Mouse (Mus musculus) heart, embryonic 11.5 days (tissue): ENCODE data around the gene Ralbp1. TPM values are rescaled to one million over a fixed set of nuclear protein-coding genes. Genes with fewer than 3 reads are reported as not detected.

Experiments used
- ATAC-seq: fragments of 200-750 bp; cut with Nextera tagmentation; replicated peaks from 2 replicates; pipeline ENCODE4 v1.8.0; 2017; ENCODE audit warnings: moderate library complexity; ENCODE audit not compliant: insufficient number of reproducible peaks, low FRiP score, low TSS enrichment
- H3K27ac ChIP-seq: fragments of 300-500 bp; sonication (generic); 2 replicates; pipeline ENCODE4 v1.5.1; 2014; ENCODE audit warnings: mild to moderate bottlenecking, low read depth, low read length
- H3K27me3 ChIP-seq: fragments of 300-500 bp; sonication (generic); 2 replicates; pipeline ENCODE4 v1.6.1; 2014; ENCODE audit warnings: mild to moderate bottlenecking, low read length, mixed read lengths; ENCODE audit not compliant: control insufficient read depth, insufficient read depth
- H3K36me3 ChIP-seq: fragments of 300-500 bp; sonication (generic); 2 replicates; pipeline ENCODE4 v1.6.1; 2014; ENCODE audit warnings: mild to moderate bottlenecking, low read length, moderate library complexity, mixed read lengths; ENCODE audit not compliant: control insufficient read depth, insufficient read depth
- H3K4me1 ChIP-seq: fragments of 300-500 bp; sonication (generic); 2 replicates; pipeline ENCODE4 v1.6.1; 2014; ENCODE audit warnings: low read length; ENCODE audit not compliant: control insufficient read depth, insufficient read depth
- H3K4me2 ChIP-seq: fragments of 300-500 bp; sonication (generic); 2 replicates; pipeline ENCODE4 v1.6.1; 2014; ENCODE audit warnings: mild to moderate bottlenecking, moderate library complexity
- H3K4me3 ChIP-seq: fragments of 300-500 bp; sonication (generic); 2 replicates; pipeline ENCODE4 v1.5.1; 2014; ENCODE audit warnings: low read depth, low read length
- H3K9ac ChIP-seq: fragments of 300-500 bp; sonication (generic); 2 replicates; pipeline ENCODE4 v1.6.1; 2014; ENCODE audit warnings: mild to moderate bottlenecking, low read depth, low read length, moderate library complexity
- H3K9me3 ChIP-seq: fragments of 300-500 bp; sonication (generic); replicated peaks from 2 replicates; pipeline ENCODE4 v1.6.1; 2016; ENCODE audit warnings: low read length; ENCODE audit not compliant: control insufficient read depth
- WGBS: fragments of 180-500 bp; shearing (Covaris S2); extraction: QIAGEN DNeasy Blood & Tissue Kit; methylation state at CpG from one replicate; pipeline ENCODE4 v1.1.7; 2014; ENCODE audit not compliant: insufficient replicate concordance; 5-methylcytosine and 5-hydroxymethylcytosine counted together
- polyA plus RNA-seq: library from polyadenylated mRNA; unstranded; fragments of >200 nt; fragmentation: Nextera tagmentation; extraction: Ambion mirVana; gene quantifications from 2 replicates; pipeline ENCODE4 v1.2.1, GENCODE M21; 2014

Ralbp1 gene
- polyA plus RNA-seq, 1 experiment from 2014 or later, result 47.5 TPM

DNA sequence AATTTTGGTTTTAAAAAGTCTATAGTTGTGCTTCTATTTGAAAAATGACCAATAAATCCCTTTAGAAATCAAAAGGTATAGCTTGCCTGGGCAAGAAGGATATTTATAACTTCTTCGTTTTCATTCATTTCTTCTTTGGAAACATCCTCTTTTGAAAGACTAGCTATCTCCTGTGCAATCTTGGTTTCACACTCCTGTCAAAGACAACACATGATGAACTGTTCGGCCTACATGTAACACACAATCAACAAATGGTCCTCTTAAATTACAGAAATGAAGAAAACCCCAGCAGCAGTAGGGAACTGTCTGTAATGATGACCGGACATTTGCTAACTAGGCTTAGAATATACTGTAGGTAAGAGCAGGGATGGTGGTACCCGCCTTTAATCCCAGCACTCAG is 31.6 kb downstream of the Ralbp1 start:
- 90% methylated on average over 4 of the region's 4 CpGs for WGBS
- Histone ChIP-seq H3K36me3 (peaks cover 13% of the 10 kb centered on the region), H3K4me1 (peaks cover 12% of the 10 kb centered on the region; the same call in 1 of the 2 replicates), H3K9ac (no peak overlapping the region), H3K4me3 (no peak overlapping the region), H3K4me2 (no peak overlapping the region), H3K27ac (no peak overlapping the region), H3K27me3 (no peaks in the 10 kb centered on the region), H3K9me3 (no peaks in the 10 kb centered on the region)
- no peak for ATAC-seq

DNA sequence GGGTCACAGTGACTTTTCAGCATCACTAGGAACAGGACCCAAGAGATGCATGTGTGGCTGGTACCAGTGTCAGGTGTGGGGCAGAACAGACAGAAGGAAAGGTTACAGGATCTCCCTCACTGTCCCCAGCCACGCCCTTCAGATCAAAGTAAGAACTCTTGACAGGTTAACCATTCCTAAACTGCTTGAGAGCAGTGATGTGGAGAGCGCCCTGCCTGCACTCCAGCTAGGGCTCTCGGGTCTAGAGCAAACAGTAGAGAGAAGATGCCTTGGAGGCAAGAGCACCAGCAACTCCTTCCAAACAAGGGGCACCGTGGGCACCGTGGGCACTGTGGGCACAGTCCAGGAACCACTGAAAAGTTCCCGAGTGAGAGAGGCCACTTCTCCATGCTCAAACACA is 32.3 kb downstream of the Ralbp1 start:
- Histone ChIP-seq H3K9ac (no peak overlapping the region), H3K4me3 (no peak overlapping the region), H3K9me3 (no peaks in the 10 kb centered on the region), H3K27me3 (no peaks in the 10 kb centered on the region), H3K4me2 (no peak overlapping the region), H3K27ac (no peak overlapping the region), H3K36me3 (peaks cover 14% of the 10 kb centered on the region), H3K4me1 (peaks cover 12% of the 10 kb centered on the region; the same call in 1 of the 2 replicates)
- WGBS, result 85% methylated on average over 6 of the region's 6 CpGs
- no peak for ATAC-seq

DNA sequence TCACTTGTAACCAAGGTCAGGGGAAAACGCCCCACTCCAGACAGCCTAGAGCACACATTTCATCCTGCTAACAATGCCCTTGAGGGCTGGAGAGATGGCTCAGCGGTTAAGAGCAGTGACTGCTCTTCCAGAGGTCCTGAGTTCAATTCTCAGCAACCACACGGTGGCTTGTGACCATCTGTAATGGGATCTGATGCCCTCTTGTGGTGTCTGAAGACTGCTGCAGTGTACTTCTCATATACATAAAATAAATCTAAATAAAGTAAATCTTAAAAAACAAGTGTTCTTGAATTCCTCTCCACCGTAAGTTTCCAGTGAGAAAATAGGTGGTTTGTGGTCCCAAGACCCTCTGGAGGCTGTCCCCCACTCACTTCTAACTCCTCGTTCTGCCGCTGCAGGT is 33.8 kb downstream of the Ralbp1 start:
- no peak overlapping the region for H3K4me3 ChIP-seq
- H3K4me1 ChIP-seq, result peaks cover 6% of the 10 kb centered on the region; the same call in 1 of the 2 replicates
- H3K9me3 ChIP-seq, result no peaks in the 10 kb centered on the region
- ATAC-seq, result no peak
- H3K36me3 ChIP-seq, result peaks cover 14% of the 10 kb centered on the region
- H3K4me2 ChIP-seq, result no peak overlapping the region
- 83% methylated on average over 6 of the region's 6 CpGs for WGBS
- no peak overlapping the region for H3K9ac ChIP-seq
- H3K27ac ChIP-seq, result no peak overlapping the region
- H3K27me3 ChIP-seq, result no peaks in the 10 kb centered on the region

DNA sequence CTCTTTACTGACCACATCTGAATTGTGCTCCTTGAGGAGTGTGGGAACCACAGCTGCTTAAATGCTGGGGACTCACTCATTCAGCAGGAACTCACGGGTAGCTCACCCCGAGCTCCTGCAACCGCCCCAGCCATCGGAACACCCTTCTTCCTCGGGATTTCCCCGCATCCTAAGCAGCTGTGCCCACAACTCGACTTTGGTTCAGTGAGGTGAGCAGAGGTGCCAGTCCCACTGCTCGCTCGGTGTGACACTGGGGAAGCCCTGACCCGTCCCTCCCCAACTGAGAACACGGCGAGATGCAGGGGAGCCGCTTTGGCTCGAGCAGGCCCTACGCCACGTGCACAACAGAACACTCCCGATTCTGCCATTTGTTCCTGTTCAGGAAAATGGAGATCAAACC is 35.1 kb downstream of the Ralbp1 start:
- 88% methylated on average over 17 of the region's 17 CpGs for WGBS
- H3K9ac ChIP-seq, result 0 out of 2 replicates have a peak overlapping the region, but pooled peaks have one; percentile 16
- no peaks in the 10 kb centered on the region for H3K9me3 ChIP-seq
- no peak overlapping the region for H3K4me3 ChIP-seq
- H3K27ac ChIP-seq, result no peak overlapping the region
- H3K4me2 ChIP-seq, result no peak overlapping the region
- H3K4me1 ChIP-seq, result peaks cover 6% of the 10 kb centered on the region; the same call in 1 of the 2 replicates
- ATAC-seq, result no peak
- no peaks in the 10 kb centered on the region for H3K27me3 ChIP-seq
- H3K36me3 ChIP-seq, result peaks cover 14% of the 10 kb centered on the region

DNA sequence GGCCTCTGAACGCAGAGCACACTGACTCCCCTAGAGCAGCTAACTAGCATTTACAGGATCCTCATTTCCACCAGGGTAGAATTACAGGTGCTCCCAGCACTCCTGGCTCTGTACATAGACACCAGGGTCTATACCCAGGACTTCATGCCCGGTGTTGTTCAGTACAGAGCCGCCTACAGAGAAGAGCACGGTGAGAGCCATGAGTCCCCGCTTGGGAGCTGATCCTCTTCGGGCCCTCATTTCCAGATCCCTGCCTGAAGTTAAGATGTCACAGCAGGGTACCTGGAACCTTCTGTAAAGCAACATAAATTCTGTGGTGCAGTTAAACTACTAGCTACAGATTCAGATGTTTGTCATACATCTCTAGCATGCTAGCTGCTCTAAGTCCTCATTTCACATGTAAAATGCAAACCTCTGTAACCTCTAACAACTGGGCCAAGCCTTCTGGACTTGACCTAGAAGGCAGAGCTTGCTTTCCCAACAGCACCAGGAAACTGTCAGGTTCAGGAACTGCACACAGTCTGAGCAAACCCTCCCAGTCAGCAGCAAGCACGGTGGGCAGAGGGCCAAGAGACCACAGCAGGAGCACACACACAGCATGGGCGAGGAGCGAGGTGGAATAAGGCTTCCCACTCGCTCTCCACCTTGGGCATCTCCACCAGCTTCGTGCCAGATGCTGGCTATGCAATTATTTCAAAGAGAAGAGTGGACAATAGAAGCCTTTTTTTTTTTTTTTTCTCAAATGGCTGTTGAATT is 37.7 kb downstream of the Ralbp1 start:
- 83% methylated on average over 11 of the region's 11 CpGs for WGBS
- no peaks in the 10 kb centered on the region for H3K27me3 ChIP-seq
- peaks cover 12% of the 10 kb centered on the region for H3K36me3 ChIP-seq
- no peak overlapping the region for H3K27ac ChIP-seq
- H3K9me3 ChIP-seq, result no peaks in the 10 kb centered on the region
- H3K4me1 ChIP-seq, result peaks cover 6% of the 10 kb centered on the region; the same call in 1 of the 2 replicates
- H3K4me2 ChIP-seq, result no peak overlapping the region
- H3K9ac ChIP-seq, result no peak overlapping the region
- ATAC-seq, result no peak
- H3K4me3 ChIP-seq, result no peak overlapping the region

DNA sequence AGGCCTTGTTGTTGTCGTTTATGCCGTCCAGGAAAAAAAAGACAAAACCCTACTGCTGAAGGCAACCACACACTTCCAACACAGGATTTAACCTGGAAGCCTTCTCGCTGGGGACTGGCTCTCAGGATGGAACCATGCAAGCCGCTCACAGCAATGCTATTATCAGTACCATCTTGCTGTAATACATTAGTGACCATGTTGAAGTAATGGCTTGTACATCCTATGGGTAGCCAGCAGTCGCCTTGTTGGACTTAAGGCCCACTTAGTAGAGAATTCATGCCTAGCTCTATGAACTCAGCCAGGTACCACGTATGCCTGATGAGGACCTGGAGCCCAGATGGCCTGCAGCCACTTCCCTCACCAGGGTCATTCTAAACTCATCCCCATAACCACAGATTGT is 40.2 kb downstream of the Ralbp1 start:
- 84% methylated on average over 6 of the region's 6 CpGs for WGBS

DNA sequence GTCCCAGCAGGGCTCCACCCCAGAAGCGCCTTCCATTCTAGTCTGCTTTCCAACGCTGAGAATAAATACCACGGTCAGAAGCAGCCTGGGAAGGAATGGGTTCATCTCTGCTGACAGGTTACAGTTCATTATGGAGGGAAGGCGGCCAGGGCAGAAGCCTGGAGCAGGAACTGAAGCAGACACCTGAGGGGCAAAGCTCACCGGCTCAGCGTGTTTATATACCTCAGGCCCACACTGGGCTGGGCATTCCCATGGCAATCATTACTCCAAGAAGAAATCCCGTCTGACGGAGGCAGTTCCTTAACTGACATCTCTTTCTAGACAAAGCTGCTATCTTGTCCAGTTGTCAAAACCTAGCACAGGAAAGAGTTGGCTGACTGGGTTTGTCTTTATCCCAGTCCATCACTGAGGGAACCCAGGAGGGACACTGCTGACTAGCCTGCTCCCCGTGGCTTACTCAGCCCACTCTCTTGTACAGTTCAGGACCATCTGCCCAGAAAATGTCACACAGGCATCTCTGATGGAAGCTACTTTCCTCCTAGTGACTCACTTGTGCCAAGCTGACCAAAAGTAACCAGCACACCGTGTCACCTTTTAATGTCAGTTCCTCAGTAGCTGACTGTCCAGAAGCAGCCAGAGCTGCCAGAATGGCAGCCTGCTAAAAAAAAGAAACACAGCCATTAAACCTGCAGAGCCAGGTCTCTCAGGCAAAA is 42.8 kb downstream of the Ralbp1 start:
- Histone ChIP-seq H3K4me2 (no peak overlapping the region), H3K9me3 (no peaks in the 10 kb centered on the region), H3K27ac (no peak overlapping the region), H3K36me3 (peaks cover 31% of the 10 kb centered on the region), H3K9ac (no peak overlapping the region), H3K4me3 (no peak overlapping the region), H3K27me3 (no peaks in the 10 kb centered on the region), H3K4me1 (no peaks in the 10 kb centered on the region)
- 89% methylated on average over 10 of the region's 10 CpGs for WGBS
- ATAC-seq, result no peak

More for the DNA sequence above, 40.2 kb downstream of the Ralbp1 start:
- ATAC-seq, result no peak
- Histone ChIP-seq H3K9me3 (no peaks in the 10 kb centered on the region), H3K4me3 (no peak overlapping the region), H3K4me2 (no peak overlapping the region), H3K36me3 (peaks cover 19% of the 10 kb centered on the region), H3K27me3 (no peaks in the 10 kb centered on the region), H3K9ac (no peak overlapping the region), H3K4me1 (peaks cover 6% of the 10 kb centered on the region; the same call in 1 of the 2 replicates), H3K27ac (no peak overlapping the region)

DNA sequence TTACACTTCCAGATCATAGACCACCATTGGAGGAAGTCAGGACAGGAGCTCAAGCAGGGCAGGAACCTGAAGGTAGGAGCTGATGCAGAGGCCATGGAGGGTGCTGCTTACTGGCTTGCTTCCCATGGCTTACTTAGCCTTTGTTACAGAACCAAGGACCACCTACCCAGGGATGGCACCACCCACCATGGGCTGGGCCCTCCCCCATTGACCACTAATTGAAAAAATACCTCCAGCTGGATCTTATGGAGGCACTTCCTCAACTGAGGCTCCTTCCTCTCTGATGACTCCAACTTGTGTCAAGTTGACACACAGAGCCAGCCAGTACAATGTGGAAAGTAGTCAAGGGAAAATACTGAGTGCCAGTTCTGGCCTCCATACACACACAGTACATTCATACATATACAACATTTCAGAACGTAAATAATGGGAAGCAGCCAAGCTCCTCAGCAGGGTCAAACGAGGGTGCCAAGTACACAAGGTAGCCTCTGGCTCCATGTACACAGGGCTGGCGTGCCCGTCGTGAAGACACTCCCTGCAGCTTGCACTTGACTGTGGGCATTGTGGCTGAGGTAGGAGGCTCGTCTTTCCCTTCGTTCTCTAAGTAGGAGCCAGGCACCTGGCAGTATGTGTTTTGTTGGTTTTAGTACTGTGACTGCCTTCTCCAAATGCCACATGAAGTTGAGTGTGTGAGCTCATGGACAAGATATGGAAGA is 45.9 kb downstream of the Ralbp1 start:
- ATAC-seq, result no peak
- no peak overlapping the region for H3K4me2 ChIP-seq
- no peak overlapping the region for H3K27ac ChIP-seq
- WGBS, result 86% methylated on average over 7 of the region's 7 CpGs
- no peak overlapping the region for H3K4me3 ChIP-seq
- no peaks in the 10 kb centered on the region for H3K27me3 ChIP-seq
- H3K9me3 ChIP-seq, result no peaks in the 10 kb centered on the region
- peaks cover 46% of the 10 kb centered on the region for H3K36me3 ChIP-seq
- no peak overlapping the region for H3K9ac ChIP-seq
- H3K4me1 ChIP-seq, result no peaks in the 10 kb centered on the region
